Mouse (Mus musculus): ENCODE measurements at regions not wholly inside any gene's neighbourhood (a gene's known extent, or its start where the extent isn't known, plus 50 kb on each side); places are given as distances from the start of the nearest gene placed in this dataset.
A peak's percentile ranks its signal among the peaks of the same experiment; 100 is the strongest.

GRCm38 (mm10) chr6:133170548-133170947 lies 65.8 kb downstream of the Smim10l1 start:
- TF ChIP-seq EP300 (IDR thresholded peaks at IDR 0.05; ENCODE audit: insufficient read depth, low read depth, low read length) = no peak
- TF ChIP-seq CTCF (IDR thresholded peaks at IDR 0.05) = no peak
- TF ChIP-seq POLR2A (IDR thresholded peaks at IDR 0.05; ENCODE audit: insufficient read depth, low read depth, low read length) = no peak

GRCm38 (mm10) chr6:133171286-133171685 lies 66.6 kb downstream of the Smim10l1 start:
- no peak for TF ChIP-seq EP300 (IDR thresholded peaks at IDR 0.05; ENCODE audit: insufficient read depth, low read depth, low read length)
- TF ChIP-seq POLR2A (IDR thresholded peaks at IDR 0.05; ENCODE audit: insufficient read depth, low read depth, low read length) = no peak
- peak; percentile 42 for TF ChIP-seq CTCF (IDR thresholded peaks at IDR 0.05)
- Histone ChIP-seq H3K27ac (no peak overlapping the region), H3K27me3 (ENCODE audit: control insufficient read depth, insufficient read depth, low read length) (no peaks in the 10 kb centered on the region), H3K4me3 (no peak overlapping the region), H3K36me3 (ENCODE audit: control insufficient read depth, insufficient read depth, low read length) (no peaks in the 10 kb centered on the region), H3K79me2 (replicated peaks; ENCODE audit: control insufficient read depth, insufficient read depth, low read length) (no peaks in the 10 kb centered on the region), H3K4me1 (ENCODE audit: control insufficient read depth, insufficient read depth, low read length) (no peaks in the 10 kb centered on the region), H3K9ac (ENCODE audit: low read depth, low read length) (no peak overlapping the region)
- 41% methylated on average over 2 of the region's 2 CpGs for WGBS
- intact Hi-C loops (cut with DNase I) = no loop called here
- DNase-seq = no peak

More at GRCm38 (mm10) chr6:133170548-133170947, 65.8 kb downstream of the Smim10l1 start:
- H3K4me1 ChIP-seq (ENCODE audit: control insufficient read depth, insufficient read depth, low read length) = no peaks in the 10 kb centered on the region
- DNase-seq = no peak
- intact Hi-C loops (cut with DNase I) = no loop called here
- 40% methylated on average over 1 of the region's 1 CpGs for WGBS
- H3K79me2 ChIP-seq (replicated peaks; ENCODE audit: control insufficient read depth, insufficient read depth, low read length) = no peaks in the 10 kb centered on the region
- H3K4me3 ChIP-seq = no peak overlapping the region
- no peaks in the 10 kb centered on the region for H3K36me3 ChIP-seq (ENCODE audit: control insufficient read depth, insufficient read depth, low read length)
- no peaks in the 10 kb centered on the region for H3K27me3 ChIP-seq (ENCODE audit: control insufficient read depth, insufficient read depth, low read length)
- H3K9ac ChIP-seq (ENCODE audit: low read depth, low read length) = no peak overlapping the region
- H3K27ac ChIP-seq = no peak overlapping the region

- intact Hi-C loops (cut with DNase I) = loop anchor here (5.0 to 10.0 kb wide), 2 partner anchors 559 to 1691 kb away; no protein-coding TSS in a partner anchor
- H3K27ac ChIP-seq = no peak overlapping the region
These were observed 85.8 kb upstream of the 5530400C23Rik start for GRCm38 (mm10) chr6:133206173-133206572.

More at GRCm38 (mm10) chr6:133206173-133206572, 85.8 kb upstream of the 5530400C23Rik start:
- peak in 1 of 2 experiments; percentile 31 for DNase-seq
- Histone ChIP-seq H3K27me3 (ENCODE audit: control insufficient read depth, insufficient read depth, low read length) (no peaks in the 10 kb centered on the region), H3K36me3 (ENCODE audit: control insufficient read depth, insufficient read depth, low read length) (no peaks in the 10 kb centered on the region), H3K79me2 (replicated peaks; ENCODE audit: control insufficient read depth, insufficient read depth, low read length) (no peaks in the 10 kb centered on the region), H3K4me3 (no peak overlapping the region), H3K4me1 (ENCODE audit: control insufficient read depth, insufficient read depth, low read length) (no peaks in the 10 kb centered on the region), H3K9ac (ENCODE audit: low read depth, low read length) (no peak overlapping the region)
- peak; percentile 84 for TF ChIP-seq CTCF (IDR thresholded peaks at IDR 0.05)
- TF ChIP-seq POLR2A (IDR thresholded peaks at IDR 0.05; ENCODE audit: insufficient read depth, low read depth, low read length) = no peak
- 4% methylated on average over 3 of the region's 3 CpGs for WGBS

Small RNAs in the stretch of these regions (microRNA-seq; reads per million reads assigned to microRNA genes)
- 0 reads per million in 2 experiments for gene Gm23403
- gene Gm25019 = 0 reads per million in 2 experiments
